Mouse (Mus musculus): ENCODE results near the gene Frmd4a. TPM values are rescaled to one million over a fixed set of nuclear protein-coding genes. Genes with fewer than 3 reads are reported as not detected.

Frmd4a gene
- polyA plus RNA-seq, 1 experiment, result 9.9 TPM

- no peak for DNase-seq (ENCODE audit: low read depth)
Measured at GRCm38 (mm10) chr2:4137493-4137892, 120.0 kb downstream of the Frmd4a start.

- no peak for DNase-seq (ENCODE audit: low read depth)
Measured at GRCm38 (mm10) chr2:4142221-4142950, 124.9 kb downstream of the Frmd4a start.

GRCm38 (mm10) chr2:4144424-4144823, 126.9 kb downstream of the Frmd4a start:
- no peak for DNase-seq (ENCODE audit: low read depth)

DNA sequence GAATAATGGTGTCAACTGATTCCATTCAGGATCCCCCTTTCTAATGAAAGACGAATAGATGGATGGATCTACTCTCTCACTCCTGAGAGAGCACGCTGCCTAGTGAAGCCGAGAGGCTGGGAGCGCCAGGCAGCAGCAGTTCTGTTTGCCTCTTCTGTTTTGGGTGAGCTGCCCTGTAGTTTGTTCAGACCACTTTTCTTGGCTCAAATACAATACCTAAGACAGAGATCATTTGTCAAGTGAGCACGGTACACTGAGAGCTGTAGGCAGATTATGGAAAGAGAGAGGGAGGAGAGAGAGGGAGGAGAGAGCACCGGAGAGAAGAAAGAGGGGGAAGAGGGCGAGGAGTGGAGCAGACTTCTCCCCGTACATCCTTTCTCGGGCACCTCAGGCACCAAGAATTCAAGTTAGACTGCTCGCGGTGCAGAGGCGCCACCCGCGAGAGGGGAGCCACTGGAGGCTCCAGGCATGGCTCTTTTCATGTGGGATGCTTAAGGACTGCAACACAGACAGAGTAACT, 135.1 kb downstream of the Frmd4a start:
- no peak for DNase-seq (ENCODE audit: low read depth)

DNA sequence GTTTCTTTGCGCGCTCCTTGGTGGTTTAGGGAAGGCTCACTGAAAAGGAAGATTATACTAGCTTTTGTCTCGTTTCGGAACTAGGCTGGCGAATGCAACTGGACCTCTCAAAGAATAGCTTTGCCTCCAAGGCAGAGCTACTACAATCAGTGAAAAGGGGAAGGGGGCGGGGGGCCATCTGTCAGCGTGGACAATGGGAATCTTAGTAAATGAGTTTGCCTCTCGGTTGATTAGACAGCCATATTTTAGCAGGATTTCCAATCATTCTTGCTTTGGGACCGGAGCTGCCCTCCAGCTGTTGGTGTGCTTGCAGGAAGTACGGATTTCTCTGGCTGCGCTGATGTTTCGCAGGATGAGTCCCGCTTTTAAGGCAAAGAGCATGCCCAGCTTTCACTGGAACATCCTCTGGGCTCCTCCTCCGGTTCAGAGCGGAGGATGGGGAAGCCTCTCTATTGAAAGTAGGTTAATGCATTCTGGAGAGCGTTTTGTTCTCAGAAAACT, 135.7 kb downstream of the Frmd4a start:
- DNase-seq (ENCODE audit: low read depth), result no peak

DNA sequence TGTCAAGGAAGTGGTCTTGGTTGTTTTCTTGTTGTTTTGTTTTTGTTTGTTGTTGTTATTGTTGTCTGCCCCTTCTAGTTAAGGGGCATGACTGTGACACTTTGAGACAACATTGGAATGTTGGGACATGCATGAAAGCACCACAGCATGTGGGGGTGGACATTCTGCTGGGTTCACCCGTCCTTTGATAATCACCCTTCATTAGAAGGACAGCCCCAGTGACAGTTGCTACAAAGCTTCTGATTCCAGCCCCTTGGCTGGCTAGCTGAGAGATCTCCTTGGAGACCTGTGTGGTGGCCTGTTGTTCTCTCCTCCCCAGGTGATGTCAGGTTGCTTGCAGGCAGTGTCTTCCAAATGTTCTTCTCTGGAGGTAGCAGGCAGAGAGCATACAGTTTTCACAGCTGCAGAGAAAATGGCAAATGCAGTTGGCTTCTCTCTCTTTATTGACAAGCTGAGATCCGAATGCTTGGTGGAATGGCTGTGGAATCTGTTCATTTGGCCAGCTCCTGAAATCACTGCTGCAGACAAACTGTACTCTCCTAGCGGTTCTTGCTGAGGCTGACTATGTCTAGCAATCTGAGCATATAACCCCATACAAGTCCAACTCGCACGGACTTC, 136.6 kb downstream of the Frmd4a start:
- DNase-seq (ENCODE audit: low read depth), result no peak

DNA sequence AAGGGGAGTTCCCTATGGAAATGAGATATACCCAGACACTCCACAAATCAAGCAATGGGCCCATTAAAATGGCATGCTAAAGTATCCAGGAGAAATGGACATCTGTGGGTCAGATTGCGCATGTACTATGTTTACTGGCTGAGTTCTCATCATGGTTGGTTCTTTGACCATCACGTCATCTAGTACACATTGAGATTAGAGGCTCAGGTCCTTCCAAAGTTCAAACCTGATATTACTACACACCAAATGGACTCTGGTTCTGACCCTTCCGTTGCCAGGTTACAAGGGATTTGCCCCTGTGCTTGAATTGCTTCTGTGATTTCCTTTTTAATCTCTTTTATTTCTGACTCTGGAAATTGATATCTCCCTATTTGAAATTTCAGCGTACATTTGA, 137.1 kb downstream of the Frmd4a start:
- DNase-seq (ENCODE audit: low read depth), result no peak

GRCm38 (mm10) chr2:4155406-4155805, 137.9 kb downstream of the Frmd4a start:
- no peak for DNase-seq (ENCODE audit: low read depth)

DNA sequence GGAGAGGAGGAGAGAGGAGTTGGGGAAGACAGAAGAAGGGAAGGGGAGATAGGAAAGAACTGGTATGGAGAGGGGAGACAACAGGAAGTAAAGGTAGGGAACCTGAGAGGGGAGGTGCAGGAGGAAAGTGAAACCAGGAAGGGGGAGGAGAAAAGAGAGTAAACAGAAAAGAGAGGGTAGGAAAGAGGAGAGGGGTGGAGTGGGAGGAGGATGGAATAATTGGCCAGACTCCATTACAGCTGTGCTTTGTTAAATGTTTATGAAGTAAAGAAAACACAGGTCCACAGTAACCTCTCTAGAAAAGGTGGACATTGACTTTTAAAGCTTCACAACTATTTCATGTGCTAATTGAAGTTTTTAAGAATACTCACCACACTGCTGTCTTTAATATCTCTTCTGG, 139.0 kb downstream of the Frmd4a start:
- DNase-seq (ENCODE audit: low read depth), result no peak

- no peak for DNase-seq (ENCODE audit: low read depth)
Measured at GRCm38 (mm10) chr2:4157396-4157795, 139.9 kb downstream of the Frmd4a start.

- no peak for DNase-seq (ENCODE audit: low read depth)
Measured at GRCm38 (mm10) chr2:4159574-4160203, 142.2 kb downstream of the Frmd4a start.

DNA sequence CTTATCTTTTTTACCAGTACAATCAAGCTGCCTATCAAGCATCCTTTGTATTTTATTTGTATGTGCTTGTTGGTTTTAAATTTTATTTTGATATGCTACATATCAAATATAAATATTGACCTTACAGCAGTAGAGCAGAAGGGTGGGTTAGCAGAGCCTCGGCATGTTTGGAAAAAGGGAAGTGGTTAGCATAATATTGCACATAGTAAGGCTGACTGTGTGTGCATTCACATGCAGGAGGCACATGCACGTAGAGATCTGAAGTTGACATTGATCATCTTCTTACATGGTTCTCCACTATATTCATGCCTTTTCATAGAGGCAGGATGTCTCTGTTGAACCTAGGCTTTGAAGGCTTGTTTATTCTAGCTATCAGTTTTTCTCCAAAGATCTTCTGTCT, 148.7 kb downstream of the Frmd4a start:
- no peak for DNase-seq (ENCODE audit: low read depth)

DNA sequence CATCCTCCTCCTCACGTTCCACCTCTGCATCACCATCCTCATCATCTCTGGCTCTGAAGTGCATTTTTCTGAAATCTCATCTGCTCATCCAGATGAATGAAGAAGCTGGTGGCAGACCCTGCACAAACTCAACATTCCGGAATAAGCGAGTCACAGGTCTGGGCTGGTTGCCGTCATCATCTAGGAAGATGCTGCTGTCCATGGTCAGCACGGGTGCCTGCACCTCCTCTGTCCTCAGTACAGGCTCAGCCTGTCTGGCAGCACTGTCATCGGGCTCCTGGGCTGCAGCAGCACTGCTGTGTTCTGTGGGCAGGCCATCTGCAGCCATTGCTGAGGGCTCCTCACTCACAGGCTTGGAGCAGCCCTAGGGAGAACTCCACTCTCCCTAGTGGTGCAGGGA, 149.6 kb downstream of the Frmd4a start:
- no peak for DNase-seq (ENCODE audit: low read depth)

DNA sequence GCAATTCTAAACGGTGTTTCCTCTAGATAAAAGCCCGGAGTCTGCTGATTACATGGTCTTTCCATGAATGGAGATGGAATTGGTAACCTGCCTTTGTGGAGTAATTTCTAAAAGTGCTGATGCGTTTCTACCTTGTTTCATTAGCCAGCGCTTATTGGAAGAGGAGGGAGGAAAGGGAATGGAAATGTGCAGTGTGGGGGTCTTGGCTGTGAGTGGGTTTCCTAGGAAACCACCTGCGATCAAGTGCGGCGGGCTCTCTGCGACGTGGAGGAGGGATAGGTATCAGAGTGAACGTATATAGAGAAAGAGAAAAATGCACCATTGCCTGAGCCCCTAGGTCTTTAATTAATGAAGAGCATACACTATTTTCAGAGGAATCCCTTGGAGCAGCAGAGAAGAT, 152.2 kb downstream of the Frmd4a start:
- no peak for DNase-seq (ENCODE audit: low read depth)

DNA sequence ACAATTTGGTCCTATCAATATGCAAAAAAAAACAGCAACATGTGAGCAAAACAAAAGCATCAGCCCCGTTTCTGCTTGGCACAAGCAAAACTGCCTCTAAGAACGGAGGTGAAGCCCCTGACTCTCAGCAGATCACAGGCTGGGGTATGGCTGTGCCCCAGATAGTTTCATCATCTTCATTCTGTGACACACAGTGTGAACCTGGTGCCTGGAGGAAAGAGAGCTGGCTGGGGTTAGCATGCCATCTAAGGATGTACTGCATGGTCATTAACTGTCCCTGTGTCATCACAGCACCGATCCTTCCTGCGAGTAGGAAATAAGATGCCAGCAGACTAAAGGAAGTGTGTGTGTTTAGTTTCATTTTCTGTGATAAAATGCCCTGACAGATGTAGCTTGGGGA, 152.7 kb downstream of the Frmd4a start:
- DNase-seq (ENCODE audit: low read depth), result no peak

GRCm38 (mm10) chr2:4184991-4185390, 167.5 kb downstream of the Frmd4a start:
- no peak for DNase-seq (ENCODE audit: low read depth)

GRCm38 (mm10) chr2:4187521-4187920, 170.0 kb downstream of the Frmd4a start:
- DNase-seq (ENCODE audit: low read depth), result no peak

DNA sequence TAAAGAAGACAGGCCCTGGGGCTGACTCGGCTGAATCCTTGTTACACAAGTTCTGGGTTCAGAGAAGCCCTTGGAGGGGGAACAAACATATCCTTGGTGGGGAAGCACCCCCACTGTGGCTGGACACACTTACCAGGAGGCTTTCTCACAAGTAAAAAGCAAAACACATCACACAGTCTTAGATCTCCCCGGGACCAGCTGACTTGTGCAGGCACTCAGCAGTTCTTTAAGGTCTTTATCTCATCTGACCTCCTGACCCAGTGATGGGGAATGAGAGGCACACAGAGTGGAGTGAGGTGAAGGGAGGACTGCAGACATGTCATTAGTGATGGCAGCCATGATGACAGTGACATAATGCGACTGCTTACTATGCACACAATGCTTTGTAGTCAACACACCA, 170.8 kb downstream of the Frmd4a start:
- no peak for DNase-seq (ENCODE audit: low read depth)

DNA sequence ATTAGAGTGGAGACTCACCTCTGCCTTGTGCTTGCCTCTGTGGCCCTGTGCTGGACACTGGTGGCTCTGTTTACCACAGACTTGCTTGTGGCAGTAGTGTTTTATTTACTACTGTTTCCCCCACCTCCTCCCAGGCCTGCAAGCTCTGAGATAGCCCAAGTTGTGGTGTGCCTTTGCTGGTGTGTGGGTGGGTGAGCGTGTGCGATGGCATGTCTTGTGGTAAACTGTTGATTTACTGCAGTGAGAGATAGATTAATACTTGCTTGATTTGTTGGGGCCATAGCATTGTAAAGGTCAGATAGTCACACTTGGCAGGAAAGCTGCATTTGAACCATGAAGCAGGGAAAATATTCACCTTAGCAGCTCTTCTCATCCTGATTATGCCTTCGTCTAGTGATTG, 172.8 kb downstream of the Frmd4a start:
- no peak for DNase-seq (ENCODE audit: low read depth)

DNA sequence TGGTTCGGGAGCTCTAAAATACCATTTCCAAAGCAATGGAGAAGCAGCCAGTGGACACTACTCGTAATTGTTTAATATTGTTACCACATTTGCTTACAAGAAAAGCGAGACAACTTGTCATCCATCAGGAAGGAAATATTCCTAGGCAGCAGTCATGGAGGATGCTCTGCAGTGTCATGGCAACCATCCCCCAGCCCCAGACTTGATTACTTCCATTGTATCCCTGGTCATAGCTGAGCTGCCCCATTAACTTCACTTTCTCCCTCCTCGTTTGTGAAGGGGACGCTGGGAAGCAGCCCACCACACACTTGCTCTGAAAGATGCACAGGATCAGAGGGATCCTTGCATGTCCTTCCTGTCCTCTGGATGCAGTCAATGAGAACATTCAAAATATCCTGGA, 173.5 kb downstream of the Frmd4a start:
- no peak for DNase-seq (ENCODE audit: low read depth)

GRCm38 (mm10) chr2:4193206-4193605, 175.7 kb downstream of the Frmd4a start:
- no peak for DNase-seq (ENCODE audit: low read depth)

DNA sequence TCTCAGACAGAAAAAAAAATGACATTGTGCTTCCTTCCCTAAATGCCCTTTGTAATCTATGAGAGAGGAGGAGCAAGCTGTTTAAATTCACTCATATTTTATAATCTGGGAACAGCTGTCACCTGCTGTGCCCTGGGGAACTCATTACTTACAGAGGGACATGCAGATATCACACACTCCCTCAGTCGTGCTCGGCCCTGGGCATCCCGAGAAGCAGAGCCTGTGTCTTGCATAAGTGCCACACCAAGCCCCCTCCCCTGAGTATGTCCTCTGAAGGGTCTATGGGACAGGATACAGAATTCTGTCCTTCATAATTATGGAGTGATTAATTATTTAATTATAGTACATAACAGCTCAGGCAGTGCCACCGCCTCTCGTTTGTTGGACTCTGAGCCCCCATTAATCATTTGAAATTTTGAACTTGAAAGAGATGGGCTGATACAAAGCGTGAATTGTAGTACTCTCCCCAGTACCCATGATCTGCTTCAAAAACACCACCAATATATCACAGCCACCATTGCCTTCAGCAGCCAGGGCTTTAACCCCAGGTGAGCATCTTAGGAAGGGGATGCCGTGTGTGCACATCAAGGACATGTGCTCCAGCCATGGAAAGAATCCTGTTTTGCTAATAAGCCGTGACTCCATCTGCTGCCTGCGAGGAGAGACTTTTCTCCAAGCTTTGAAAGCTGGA, 177.0 kb downstream of the Frmd4a start:
- DNase-seq (ENCODE audit: low read depth), result no peak

All from gonadal fat pad, adult 2 months (tissue).